Mouse (Mus musculus) urinary bladder, postnatal 10 days (tissue): ENCODE results near the gene Reep6.
A peak's percentile ranks its signal among the peaks of the same experiment; 100 is the strongest.

Source experiments
- DNase-seq: peaks from one replicate; pipeline ENCODE4 v3.0.0; 2022; ENCODE audit warnings: low spot score

Gene Reep6

DNA sequence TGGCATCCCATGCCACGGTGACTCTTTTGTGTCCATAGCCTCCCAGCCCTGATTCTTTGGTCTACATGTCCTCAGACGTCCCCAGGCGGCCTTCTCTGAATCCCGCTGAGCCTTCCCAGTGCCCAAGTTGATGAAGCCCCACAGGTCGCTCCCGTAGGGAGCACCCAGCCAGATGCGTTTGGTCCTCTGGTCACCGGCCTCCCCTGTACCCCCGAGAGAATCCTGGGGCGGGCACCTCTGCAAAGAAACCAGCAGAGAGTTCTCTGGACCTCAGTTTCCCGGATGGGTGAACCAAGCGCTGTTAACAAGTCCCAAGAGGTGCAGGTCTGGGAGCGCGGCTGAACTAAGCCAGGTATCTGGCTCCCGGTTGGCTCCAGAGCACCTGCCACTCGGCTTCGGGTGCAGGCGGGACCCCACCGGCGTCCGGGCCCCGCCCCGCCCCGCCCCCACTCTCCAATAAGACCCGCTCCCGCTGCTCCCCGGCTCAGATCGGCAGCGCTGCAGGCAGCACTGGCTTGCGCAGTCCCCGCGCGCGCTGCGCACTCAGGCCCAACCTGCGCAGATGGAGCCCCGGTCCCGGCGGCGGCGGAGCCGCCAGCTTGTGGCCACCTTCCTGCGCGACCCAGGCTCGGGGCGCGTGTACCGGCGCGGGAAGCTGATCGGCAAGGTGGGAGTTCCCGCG lies 26.4 kb downstream of the Reep6 start, which contains the start of gene Plk5:
Gene Plk5, plus strand, starts transcription at position 459 of the 682 bp plus-strand sequence.
- no peak for DNase-seq

DNA sequence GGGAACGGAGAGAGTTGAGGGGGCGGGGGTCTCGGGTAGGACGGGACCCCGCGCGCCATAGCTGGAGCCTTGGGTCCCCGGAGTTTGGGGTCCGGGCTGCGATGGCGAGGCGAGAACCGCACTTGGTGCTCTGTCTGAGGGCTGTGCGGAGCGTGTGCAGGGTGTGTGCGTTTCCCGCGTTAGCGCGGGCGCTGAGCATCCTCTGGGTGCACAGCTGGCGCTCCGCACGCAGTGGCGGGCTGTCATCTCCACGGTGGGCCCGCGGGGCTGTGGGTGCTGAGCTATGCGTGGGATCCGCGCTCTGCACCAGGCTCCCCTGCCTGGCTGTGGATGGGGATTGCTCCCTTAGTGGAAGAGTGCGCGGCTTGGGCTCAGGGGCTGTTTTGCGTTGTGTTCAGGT lies 27.0 kb downstream of the Reep6 start:
- DNase-seq, result no peak

DNA sequence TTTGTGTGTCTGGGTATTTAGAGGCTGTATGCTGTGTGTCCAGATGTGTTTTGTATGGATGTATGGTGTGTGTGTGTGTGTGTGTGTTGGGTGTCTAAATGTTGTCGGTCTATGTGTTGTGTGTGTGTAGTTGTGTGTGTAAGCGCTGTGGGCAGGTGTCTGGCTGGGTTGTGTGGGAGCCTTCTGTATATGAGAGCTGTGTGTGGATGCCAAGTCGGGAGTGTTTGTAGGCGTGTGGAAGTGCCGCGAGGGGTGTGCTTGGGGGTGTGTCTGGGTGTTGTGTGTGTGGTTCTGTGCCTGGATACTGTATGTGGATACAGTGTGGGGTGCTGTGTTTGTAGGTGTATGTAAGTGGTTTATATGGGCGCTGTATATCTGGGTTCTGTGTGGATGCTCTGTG lies 27.6 kb downstream of the Reep6 start:
- DNase-seq, result no peak

DNA sequence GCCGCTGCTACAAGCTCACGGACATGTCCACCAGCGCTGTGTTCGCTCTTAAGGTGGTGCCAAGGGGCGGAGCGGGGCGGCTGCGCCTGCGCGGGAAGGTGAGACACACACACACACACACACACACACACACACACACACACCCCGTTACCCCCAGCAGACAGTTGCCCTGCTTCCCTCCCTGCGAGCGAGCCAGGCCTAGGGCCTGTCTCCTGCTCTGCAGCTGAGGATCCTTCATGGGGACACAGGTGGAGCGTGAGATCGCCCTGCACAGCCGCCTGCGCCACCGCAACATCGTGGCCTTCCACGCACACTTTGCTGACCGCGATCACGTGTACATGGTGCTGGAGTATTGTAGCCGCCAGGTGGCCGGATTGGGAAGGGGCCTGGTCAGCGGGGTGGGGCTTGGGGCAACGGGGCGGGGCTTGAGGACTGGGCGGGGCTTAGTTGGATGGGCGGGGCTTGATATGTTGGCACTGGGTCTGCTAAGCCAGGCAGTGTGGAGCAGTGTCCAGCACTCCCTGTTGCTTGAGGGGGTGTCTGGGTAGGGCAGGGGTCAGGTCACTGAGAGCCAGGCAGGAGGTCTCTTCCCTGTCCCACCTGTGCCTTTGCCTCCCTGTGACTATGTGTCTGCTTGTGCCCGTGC lies 28.4 kb downstream of the Reep6 start:
- no peak for DNase-seq

DNA sequence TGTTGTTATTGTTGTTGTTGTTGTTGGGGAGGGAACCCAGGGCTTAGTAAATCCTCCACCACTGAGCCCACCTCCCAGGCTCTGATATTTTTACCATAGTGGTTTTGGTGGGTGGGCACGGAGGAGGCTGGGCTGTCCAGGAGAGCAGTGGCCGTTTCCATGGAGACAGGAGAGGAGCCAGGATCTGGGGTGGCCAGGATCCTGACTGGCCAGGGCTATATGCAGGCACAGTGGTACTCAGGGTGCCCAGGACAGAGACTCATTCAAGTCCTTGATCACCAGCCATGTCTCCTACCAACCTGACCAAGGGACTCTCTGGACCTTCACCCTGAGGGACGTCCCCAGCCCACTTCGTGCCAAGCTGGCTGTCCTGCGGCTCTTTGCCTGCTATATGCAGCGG lies 34.0 kb downstream of the Reep6 start:
- DNase-seq, result no peak

DNA sequence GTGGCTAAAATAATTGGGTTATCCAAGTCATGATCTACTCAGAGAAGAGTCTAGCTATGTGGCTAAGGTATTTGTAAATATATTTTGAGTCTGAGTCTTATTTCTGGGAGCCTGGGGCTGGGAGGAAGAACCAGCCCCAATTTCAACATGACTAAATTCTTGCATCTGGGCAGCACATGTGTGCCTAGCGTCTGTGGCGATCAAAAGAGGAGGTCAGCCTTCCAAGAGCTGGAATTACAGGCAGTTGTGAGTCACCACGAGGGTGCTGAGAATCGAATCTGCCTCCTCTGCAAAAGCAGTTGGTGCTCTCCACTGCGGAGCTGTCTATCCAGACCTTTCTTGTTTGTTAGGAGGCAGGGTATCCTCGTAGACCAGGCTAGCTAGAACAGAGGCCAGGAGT lies 36.0 kb downstream of the Reep6 start:
- no peak for DNase-seq

DNA sequence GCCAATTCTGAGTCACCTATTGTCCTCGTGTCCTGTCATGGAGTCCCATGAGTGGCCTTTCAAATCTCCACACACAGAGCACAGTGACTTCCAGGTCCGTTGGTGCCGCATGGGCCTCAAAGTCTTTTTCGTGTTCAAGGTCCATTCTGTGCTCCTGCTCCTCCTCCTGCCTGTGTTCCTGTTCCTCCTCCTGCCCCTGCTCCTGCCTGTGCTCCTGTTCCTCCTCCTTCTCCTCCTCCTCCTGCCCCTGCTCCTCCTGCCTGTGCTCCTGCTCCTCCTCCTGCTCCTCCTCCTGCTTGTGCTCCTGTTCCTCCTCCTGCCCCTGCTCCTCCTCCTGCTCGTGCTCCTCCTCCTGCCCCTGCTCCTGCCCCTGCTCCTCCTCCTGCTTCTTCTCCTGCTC lies 38.2 kb downstream of the Reep6 start:
- DNase-seq, result no peak

DNA sequence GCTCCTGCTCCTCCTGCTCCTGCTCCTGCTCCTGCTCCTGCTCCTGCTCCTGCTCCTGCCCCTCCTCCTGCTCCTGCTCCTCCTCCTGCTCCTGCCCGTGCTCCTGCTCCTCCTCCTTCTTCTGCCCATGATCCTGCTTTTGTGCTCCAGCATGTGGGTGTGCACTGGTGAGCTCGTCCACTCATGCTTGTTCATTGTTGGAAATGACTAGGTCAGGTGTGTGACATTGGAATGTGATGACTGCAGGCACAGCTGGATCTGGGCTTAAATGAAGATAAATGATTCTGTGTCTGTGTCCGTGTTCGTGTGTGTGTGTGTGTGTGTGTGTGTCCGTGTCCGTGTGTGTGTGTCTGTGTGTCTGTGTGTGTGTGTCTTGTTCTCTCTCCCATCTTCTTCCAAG lies 38.6 kb downstream of the Reep6 start:
- no peak for DNase-seq

DNA sequence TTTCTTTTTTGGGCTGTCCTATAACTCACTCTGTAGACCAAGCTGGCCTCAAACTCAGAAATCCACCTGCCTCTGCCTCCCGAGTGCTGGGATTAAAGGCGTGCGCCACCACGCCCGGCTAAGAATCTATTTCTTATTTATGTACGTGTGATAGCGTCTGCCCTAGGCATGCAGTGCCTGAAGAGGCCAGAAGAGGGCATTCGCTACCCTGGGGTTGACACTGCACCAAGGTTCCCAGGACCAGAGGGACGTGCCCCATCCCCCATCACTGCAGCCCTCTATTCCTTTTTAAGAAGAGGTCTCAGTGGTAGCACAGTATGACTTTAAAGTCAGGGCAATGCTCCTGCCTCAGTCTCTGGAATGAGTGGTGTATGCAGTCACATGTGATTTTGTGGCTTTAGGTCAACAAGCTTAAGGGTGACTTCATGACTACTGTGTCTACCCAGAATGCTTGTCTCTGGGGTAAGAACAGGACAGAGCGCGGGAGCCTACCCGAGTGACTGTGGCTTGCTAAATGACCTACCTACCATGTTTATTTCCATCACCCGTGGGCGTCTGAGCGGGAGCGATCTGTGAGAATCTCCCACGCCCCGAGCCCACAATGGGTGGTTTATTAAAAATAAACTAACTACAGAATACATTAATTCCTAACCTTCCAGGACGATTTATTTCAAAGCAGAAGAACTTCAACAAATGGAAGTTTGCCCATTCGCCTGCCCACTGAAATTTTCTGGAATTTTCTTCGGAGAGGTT lies 40.4 kb downstream of the Reep6 start:
- no peak for DNase-seq

DNA sequence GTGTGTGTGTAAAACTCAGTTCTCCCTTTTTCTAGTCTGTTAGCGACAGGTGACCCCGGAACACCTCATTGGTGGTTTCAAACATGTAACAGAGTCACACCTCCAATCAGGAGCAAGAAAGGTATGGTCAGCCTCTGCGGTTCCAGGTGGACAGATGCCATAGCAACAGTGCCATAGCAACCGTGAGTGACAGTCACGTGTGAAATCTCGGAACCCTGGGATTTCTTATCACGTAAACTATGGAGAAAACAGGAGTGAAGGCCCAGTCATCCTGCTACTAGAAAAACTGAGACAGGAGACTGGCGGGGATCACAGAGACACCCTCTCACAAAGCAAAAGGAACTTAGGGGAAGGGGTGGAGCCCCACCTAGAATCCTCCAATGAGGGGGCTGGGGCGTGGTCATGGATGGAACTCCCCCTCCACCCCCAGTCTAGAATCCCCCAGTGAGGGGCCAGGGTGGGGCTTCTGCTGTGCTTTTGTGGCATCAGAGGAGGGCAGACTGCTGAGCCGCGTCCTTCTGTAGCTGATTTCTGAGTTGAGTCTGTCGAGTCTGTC lies 41.7 kb downstream of the Reep6 start:
- no peak for DNase-seq

DNA sequence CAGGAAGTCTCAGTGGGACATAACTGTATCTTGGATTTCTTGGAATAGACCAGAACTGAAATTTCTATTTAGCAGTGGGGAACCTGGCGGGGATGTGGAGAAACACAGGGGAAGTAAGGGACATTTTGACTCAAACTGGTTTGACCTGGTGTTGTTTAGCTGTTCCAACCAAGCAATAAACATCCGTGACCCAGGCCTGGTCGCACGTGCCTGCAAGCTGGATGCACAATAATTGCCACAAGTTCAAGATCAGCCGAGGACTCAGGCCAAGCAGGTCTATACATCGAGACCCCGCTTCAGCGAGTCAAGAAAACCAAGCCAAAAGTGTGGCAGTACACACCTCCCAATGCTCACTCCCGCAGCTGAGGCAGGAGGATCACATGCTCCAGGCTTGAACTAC lies 42.2 kb downstream of the Reep6 start:
- no peak for DNase-seq

DNA sequence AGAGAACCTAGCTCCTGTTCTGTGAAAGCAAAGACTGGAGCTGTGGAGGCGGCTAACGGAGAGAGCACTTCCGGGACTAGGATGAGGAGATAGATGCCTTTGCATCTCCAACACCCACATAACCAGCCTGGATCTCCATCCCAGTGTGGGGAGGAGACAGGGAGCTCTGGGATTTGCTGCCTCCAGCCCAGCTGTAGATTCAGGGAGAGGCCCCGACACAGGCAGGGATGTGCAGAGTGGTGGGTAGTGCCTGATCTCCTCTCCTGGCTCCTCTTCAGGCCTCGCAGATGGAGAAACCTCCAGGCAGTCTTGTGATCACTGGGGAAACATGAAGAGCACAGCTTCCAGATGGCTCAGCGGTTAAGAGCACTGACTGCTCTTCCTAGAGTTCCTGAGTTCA lies 43.0 kb downstream of the Reep6 start:
- no peak for DNase-seq

DNA sequence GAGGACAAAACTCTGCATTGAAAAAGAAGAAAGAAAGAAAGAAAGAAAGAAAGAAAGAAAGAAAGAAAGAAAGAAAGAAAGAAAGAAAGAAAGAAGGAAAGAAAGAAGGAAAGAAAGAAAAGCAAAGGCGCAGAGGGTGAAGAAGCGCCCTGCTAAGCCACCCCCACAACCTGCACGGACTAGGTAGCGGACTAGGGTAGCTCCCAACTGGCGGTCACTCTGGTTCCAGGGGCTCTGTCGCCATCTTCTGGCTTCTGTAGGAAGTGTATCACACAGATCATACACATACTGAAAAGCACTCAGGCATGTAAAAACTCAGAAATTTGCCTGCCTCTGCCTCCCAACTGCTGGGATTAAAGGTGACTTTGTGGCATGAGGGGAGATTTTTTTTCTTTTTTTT lies 44.3 kb downstream of the Reep6 start:
- no peak for DNase-seq

DNA sequence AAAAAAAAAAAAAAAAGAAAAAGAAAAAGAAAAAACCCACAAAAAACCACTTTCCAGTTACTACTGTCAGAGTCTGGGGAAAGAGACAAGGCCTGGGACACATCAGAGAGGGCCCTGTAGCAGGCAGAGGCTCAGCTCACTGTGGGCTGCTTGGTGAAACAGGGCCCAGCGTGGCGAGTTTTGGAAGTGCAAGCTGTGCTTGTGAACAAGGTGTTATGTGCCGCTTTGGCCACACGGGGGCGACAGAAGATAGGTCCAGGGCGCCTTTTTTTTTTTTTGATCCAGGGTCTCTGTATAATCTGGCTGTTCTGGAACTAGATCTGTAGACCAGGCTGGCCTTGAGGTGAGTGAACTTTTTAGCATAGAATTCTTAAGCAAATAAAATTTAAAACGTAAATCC lies 46.4 kb downstream of the Reep6 start:
- peak; percentile 85 for DNase-seq

DNA sequence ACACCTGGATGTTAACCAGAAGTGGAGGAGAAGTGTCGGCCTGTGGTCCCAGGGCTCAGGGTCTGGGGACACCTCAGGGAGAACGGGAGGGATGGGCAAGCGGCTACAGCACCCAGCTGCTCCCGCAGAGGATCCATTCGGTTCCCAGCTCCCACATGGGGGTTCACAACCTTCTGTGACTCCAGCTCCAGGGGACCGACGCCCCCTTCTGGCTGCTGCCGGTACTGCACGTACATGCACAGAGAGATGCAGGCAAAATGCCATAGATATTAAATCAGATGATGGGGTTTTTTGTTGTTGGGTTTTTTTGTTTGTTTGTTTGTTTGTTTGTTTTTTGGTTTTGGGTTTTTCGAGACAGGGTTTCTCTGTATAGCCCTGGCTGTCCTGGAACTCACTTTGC lies 48.0 kb downstream of the Reep6 start:
- DNase-seq, result no peak

DNA sequence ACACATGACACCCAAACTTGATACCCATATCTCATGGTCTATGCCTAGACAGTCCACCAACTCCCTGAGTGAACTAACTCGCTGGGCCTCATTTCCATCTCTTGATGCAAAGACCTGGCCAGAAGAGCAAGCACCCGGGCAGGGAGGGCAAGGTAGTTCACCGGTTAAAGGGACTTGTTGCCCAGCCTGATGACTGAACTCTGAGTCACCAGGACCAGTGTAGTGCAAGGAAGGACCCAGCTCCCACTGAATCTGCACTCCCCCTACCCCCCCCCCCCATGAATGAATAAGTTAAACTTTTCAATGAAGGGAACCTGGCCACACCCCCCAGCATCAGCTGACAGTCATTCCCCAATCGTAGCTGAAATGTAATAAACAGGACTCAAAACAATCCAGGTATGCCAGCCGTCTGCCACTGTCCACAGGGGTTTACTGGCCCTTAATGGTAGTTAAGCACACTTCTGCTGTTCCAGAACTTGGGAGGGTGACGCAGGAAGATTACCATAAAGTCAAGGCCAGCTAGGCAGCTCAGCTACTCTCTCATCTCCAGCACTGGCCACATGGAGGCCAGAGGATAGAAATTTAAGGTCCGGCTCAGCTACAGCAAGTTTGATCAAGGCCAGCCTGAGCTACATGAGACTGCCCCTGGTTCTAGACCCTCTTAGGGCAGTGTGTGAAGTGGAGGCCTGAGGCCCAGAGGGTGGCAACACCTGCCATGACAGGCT lies 53.0 kb downstream of the Reep6 start:
- no peak for DNase-seq

DNA sequence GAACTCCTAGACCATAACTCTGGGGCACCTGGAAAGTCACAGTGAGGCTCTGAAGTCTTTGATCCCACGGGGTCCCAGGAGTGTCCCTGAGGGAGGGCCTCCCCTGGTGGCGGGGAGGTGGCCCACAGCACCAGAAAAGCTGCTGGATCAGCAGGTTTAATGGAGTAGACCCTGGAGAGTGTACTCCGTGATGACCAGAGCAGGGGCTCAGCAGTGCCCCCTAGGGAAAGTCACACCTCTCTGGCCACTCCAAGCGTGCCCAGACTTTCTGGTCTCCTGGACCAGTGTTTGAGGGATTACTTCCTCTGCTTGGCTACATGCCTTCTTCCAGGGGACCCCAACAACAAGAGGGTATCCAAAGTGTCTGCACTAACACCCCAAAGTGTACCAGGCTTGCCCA lies 53.7 kb downstream of the Reep6 start:
- DNase-seq, result no peak

DNA sequence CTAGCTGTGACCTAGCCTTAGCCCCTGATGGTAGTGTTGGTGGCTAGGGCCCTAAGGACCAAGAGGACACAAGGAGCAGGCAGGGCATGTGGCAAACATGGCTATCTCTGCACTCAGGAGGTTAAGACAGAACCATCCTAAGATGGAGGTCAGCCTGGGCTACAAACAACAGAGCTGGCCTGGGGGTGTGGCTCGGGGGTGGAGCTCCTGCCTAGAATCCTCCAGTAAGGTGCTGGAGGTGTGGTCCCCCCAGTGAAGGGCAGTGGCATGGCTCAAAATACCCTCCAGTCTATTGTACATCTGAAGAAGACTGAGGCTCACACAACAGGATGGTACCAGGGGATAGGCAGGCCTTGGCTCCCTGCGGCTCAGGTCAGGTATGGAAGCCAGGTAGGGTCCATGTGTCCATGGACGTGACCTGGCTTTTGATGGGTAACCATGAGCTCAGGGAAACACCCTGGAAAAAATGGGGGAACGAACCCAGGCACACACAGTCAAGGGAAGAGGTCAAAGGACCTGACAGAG lies 54.4 kb downstream of the Reep6 start:
- no peak for DNase-seq

DNA sequence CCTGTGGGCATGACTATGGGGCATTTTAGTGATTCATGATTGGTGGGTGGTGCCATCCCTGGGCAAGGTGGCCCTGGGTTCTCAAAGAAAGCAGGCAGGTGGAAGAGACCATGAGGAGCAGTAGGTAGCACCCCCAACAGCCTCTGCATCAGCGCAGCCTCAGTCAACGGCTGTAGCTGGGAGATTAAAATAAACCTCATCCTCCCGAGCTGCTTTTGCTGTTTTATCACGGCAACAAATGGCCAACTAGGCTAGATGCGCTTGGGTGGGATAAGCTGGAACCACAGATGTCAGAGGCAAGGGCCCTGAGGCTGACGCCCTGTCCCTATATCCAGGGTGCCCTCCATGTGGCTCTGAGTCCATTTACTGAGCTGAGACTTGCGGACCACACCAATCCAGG lies 55.0 kb downstream of the Reep6 start:
- DNase-seq, result no peak

DNA sequence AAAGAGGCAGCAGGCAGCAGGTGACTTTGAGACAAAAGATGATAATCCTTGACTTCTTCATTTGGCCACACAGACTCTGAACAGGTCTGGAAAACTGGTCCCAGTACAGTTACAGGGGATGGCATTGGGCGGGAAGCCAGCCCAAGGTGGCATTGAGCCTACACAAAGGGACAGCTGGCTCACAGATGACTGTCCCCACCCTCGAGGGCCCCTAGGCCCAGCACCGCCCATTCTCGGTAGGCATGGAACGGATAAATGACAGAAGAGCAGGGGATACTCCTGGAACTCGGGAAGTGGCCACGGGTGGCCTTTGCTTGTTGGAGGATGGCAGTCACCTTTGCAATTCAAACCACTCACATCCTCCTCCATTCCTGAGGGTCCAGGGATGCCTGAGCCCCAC lies 55.6 kb downstream of the Reep6 start:
- no peak for DNase-seq
